Comparison of ENCODE assay signal across 10 mouse cellular contexts in the genomic region with DNA sequence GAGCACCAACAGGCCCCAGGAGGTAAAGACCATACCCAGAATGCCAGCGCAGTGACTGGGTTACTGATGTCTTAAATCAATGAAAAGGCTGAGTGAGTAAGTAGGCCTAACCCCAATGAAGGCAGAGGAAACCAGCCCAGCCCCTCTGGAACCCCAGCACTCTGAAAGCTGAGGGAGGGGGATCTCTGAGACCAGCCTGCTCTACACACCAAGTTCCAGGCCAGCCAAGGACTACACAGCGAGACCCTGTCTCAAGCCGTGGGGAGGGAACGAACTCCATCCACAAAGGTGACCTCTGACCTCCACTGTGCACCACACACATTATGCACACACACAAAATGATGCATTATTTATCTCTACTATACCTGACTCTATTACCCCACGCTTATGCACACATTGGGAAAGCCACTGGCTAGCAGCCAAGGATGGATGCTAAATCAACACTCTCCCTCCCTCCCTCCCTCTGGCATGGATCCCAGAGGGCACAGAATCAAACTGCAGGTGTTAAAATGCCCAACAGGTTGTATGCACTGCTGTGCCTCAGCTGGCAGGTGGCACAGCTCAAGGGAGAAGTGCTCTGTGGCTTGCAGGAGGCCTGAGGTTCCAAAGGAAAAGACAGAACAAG. TPM values are rescaled to one million over a fixed set of nuclear protein-coding genes. Genes with fewer than 3 reads are reported as not detected.
DNase-seq lines count a peak whose midpoint lies in the region; ATAC-seq lines count a peak whose summit lies in the region.
"Had no signal": no experiment of that assay in that cellular context is flagged by ENCODE, and none has a peak within 500 bp of the region (broad histone marks: within the 10 kb centered on the region; RNA-seq: fewer than 3 reads in every experiment).

No protein-coding gene starts in this region.

- intact Hi-C loops in left cerebral cortex, postnatal 25 days (cut with DNase I) = no loop called here

- H3K27me3 ChIP-seq in midbrain, embryonic 12.5 days = peaks cover 12% of the 10 kb centered on the region
- no peaks in the 10 kb centered on the region for H3K27me3 ChIP-seq in midbrain, embryonic 10.5 days (ENCODE audit: low read depth, poor library complexity, severe bottlenecking)
- H3K27me3 ChIP-seq in forebrain, embryonic 16.5 days (replicated peaks; ENCODE audit: control insufficient read depth, insufficient read depth, low read length) = peaks cover 22% of the 10 kb centered on the region
- H3K27me3 ChIP-seq in liver, embryonic 11.5 days (replicated peaks; ENCODE audit: control insufficient read depth, insufficient read depth, low read length) = peaks cover 4% of the 10 kb centered on the region
- no peaks in the 10 kb centered on the region for H3K27me3 ChIP-seq in stomach, embryonic 14.5 days (ENCODE audit: control insufficient read depth, insufficient read depth, low read length)

- no peaks in the 10 kb centered on the region for H3K36me3 ChIP-seq in midbrain, embryonic 12.5 days
- peaks cover 25% of the 10 kb centered on the region for H3K36me3 ChIP-seq in midbrain, embryonic 10.5 days
- H3K36me3 ChIP-seq in forebrain, embryonic 16.5 days (ENCODE audit: control insufficient read depth, insufficient read depth) = no peaks in the 10 kb centered on the region
- no peaks in the 10 kb centered on the region for H3K36me3 ChIP-seq in liver, embryonic 11.5 days (ENCODE audit: control insufficient read depth, insufficient read depth, low read length)
- no peaks in the 10 kb centered on the region for H3K36me3 ChIP-seq in stomach, embryonic 14.5 days (ENCODE audit: control insufficient read depth, insufficient read depth, low read length)

- no peak for DNase-seq in midbrain, embryonic 10.5 days (ENCODE audit: low spot score)
- no peak for DNase-seq in liver, embryonic 11.5 days (ENCODE audit: low spot score)
- no peak for DNase-seq in ovary, postnatal 36 days (ENCODE audit: low spot score)
- DNase-seq in left cerebral cortex, postnatal 25 days (ENCODE audit: low spot score in 2 of 2) = no peak
- DNase-seq in heart, adult 8-10 months (ENCODE audit: low spot score) = no peak
- DNase-seq: cerebellum, adult 9-11 months; heart, adult 18-20 months had no signal

- no peaks in the 10 kb centered on the region for H3K9me3 ChIP-seq in midbrain, embryonic 12.5 days
- no peaks in the 10 kb centered on the region for H3K9me3 ChIP-seq in midbrain, embryonic 10.5 days (replicated peaks)
- no peaks in the 10 kb centered on the region for H3K9me3 ChIP-seq in forebrain, embryonic 16.5 days (ENCODE audit: control insufficient read depth, low read length)
- H3K9me3 ChIP-seq in liver, embryonic 11.5 days (ENCODE audit: control insufficient read depth, low read length) = no peaks in the 10 kb centered on the region
- H3K9me3 ChIP-seq in stomach, embryonic 14.5 days (ENCODE audit: control insufficient read depth, low read depth, low read length) = no peaks in the 10 kb centered on the region

- peaks cover 23% of the 10 kb centered on the region for H3K4me1 ChIP-seq in midbrain, embryonic 12.5 days
- peaks cover 79% of the 10 kb centered on the region for H3K4me1 ChIP-seq in midbrain, embryonic 10.5 days
- H3K4me1 ChIP-seq in forebrain, embryonic 16.5 days (replicated peaks; ENCODE audit: control insufficient read depth, insufficient read depth, low read length) = peaks cover 3% of the 10 kb centered on the region; the same call in 1 of the 2 replicates
- peaks cover 18% of the 10 kb centered on the region for H3K4me1 ChIP-seq in liver, embryonic 11.5 days (replicated peaks; ENCODE audit: control insufficient read depth, insufficient read depth, low read length)
- H3K4me1 ChIP-seq in stomach, embryonic 14.5 days (ENCODE audit: control insufficient read depth, insufficient read depth, low read length) = peaks cover 19% of the 10 kb centered on the region

- H3K27ac ChIP-seq in midbrain, embryonic 12.5 days (replicated peaks) = no peak overlapping the region
- H3K27ac ChIP-seq in midbrain, embryonic 10.5 days (replicated peaks) = no peak overlapping the region
- H3K27ac ChIP-seq in forebrain, embryonic 16.5 days (ENCODE audit: low read length) = no peak overlapping the region
- peak overlapping the region; percentile 62; the same call in 1 of the 2 replicates for H3K27ac ChIP-seq in liver, embryonic 11.5 days (ENCODE audit: low read depth, low read length)
- peak overlapping the region; percentile 71; the same call in 1 of the 2 replicates for H3K27ac ChIP-seq in stomach, embryonic 14.5 days (ENCODE audit: low read length)

- no peak overlapping the region for H3K4me2 ChIP-seq in midbrain, embryonic 12.5 days (replicated peaks)
- H3K4me2 ChIP-seq in forebrain, embryonic 16.5 days (ENCODE audit: low read length) = no peak overlapping the region
- H3K4me2 ChIP-seq in liver, embryonic 11.5 days = no peak overlapping the region
- no peak overlapping the region for H3K4me2 ChIP-seq in stomach, embryonic 14.5 days (replicated peaks; ENCODE audit: low read depth, low read length)

- 66% methylated on average over 5 of the region's 5 CpGs for WGBS in midbrain, embryonic 12.5 days
- 79% methylated on average over 5 of the region's 5 CpGs for WGBS in midbrain, embryonic 10.5 days
- 43% methylated on average over 5 of the region's 5 CpGs for WGBS in forebrain, embryonic 16.5 days
- 62% methylated on average over 5 of the region's 5 CpGs for WGBS in liver, embryonic 11.5 days
- 40% methylated on average over 5 of the region's 5 CpGs for WGBS in stomach, embryonic 14.5 days

- H3K4me3 ChIP-seq in midbrain, embryonic 12.5 days = no peak overlapping the region
- H3K4me3 ChIP-seq in midbrain, embryonic 10.5 days = no peak overlapping the region
- no peak overlapping the region for H3K4me3 ChIP-seq in forebrain, embryonic 16.5 days (replicated peaks; ENCODE audit: low read length)
- H3K4me3 ChIP-seq in liver, embryonic 11.5 days (ENCODE audit: low read depth, low read length) = no peak overlapping the region
- no peak overlapping the region for H3K4me3 ChIP-seq in stomach, embryonic 14.5 days (ENCODE audit: low read depth, low read length)

- peak; percentile 48; the same call in 1 of the 2 replicates for ATAC-seq in midbrain, embryonic 12.5 days (ENCODE audit: low FRiP score, low read depth)
- peak; percentile 36; the same call in 1 of the 2 replicates for ATAC-seq in forebrain, embryonic 16.5 days
- peak; percentile 50 for ATAC-seq in liver, embryonic 11.5 days (replicated peaks; ENCODE audit: low FRiP score)
- peak; percentile 78 for ATAC-seq in stomach, embryonic 14.5 days (ENCODE audit: insufficient number of reproducible peaks, insufficient read depth, low FRiP score, low read depth)

- H3K9ac ChIP-seq in midbrain, embryonic 12.5 days (replicated peaks) = no peak overlapping the region
- H3K9ac ChIP-seq in forebrain, embryonic 16.5 days (replicated peaks; ENCODE audit: low read depth, low read length) = no peak overlapping the region
- no peak overlapping the region for H3K9ac ChIP-seq in liver, embryonic 11.5 days (ENCODE audit: low read depth, low read length)
- H3K9ac ChIP-seq in stomach, embryonic 14.5 days (replicated peaks; ENCODE audit: low read depth, low read length) = no peak overlapping the region

RNA-seq across cellular contexts. Expression of a gene that starts 9.7 kb away (rescaled TPM):
- polyA plus RNA-seq in midbrain, embryonic 12.5 days (2016; fragmentation: Nextera tagmentation; extraction: Ambion mirVana) = 0.61 and 0.80 TPM in 2 replicates
- polyA plus RNA-seq in midbrain, embryonic 10.5 days (2016; fragmentation: Nextera tagmentation; extraction: Ambion mirVana) = 4.3 and 6.8 TPM in 2 replicates
- 0.12 and 0.13 TPM in 2 replicates for polyA plus RNA-seq in forebrain, embryonic 16.5 days (2015; fragmentation: Nextera tagmentation; extraction: Ambion mirVana)
- polyA plus RNA-seq in liver, embryonic 11.5 days (2014; fragmentation: Nextera tagmentation; extraction: Ambion mirVana) = 2.6 and 3.1 TPM in 2 replicates
- polyA plus RNA-seq in stomach, embryonic 14.5 days (2014; fragmentation: Nextera tagmentation; extraction: Ambion mirVana) = 1.4 and 1.6 TPM in 2 replicates
- under 1 TPM; 0.69 TPM for total RNA-seq in left cerebral cortex, postnatal 25 days (2021)
- not detected for total RNA-seq in heart, adult 8-10 months (2022)
- total RNA-seq: heart, adult 18-20 months had no signal

RNA-seq across cellular contexts. Expression of a gene that starts 39.0 kb away (rescaled TPM):
- 0.43 and 0.45 TPM in 2 replicates for polyA plus RNA-seq in midbrain, embryonic 12.5 days (2016; fragmentation: Nextera tagmentation; extraction: Ambion mirVana)
- polyA plus RNA-seq in midbrain, embryonic 10.5 days (2016; fragmentation: Nextera tagmentation; extraction: Ambion mirVana) = 0.91 and 0.98 TPM in 2 replicates
- not detected in 2 replicates for polyA plus RNA-seq in forebrain, embryonic 16.5 days (2015; fragmentation: Nextera tagmentation; extraction: Ambion mirVana)
- 0.30 TPM in 1 of 2 replicates, not detected in the other for polyA plus RNA-seq in liver, embryonic 11.5 days (2014; fragmentation: Nextera tagmentation; extraction: Ambion mirVana)
- not detected in 2 replicates for polyA plus RNA-seq in stomach, embryonic 14.5 days (2014; fragmentation: Nextera tagmentation; extraction: Ambion mirVana)
- total RNA-seq in left cerebral cortex, postnatal 25 days (2021) = not detected
- total RNA-seq in heart, adult 8-10 months (2022) = not detected
- total RNA-seq: heart, adult 18-20 months had no signal

RNA-seq across cellular contexts. Expression of a gene that starts 49.8 kb away (rescaled TPM):
- polyA plus RNA-seq in midbrain, embryonic 12.5 days (2016; fragmentation: Nextera tagmentation; extraction: Ambion mirVana) = not detected in 2 replicates
- polyA plus RNA-seq in midbrain, embryonic 10.5 days (2016; fragmentation: Nextera tagmentation; extraction: Ambion mirVana) = not detected in 2 replicates
- polyA plus RNA-seq in forebrain, embryonic 16.5 days (2015; fragmentation: Nextera tagmentation; extraction: Ambion mirVana) = not detected in 2 replicates
- not detected in 2 replicates for polyA plus RNA-seq in liver, embryonic 11.5 days (2014; fragmentation: Nextera tagmentation; extraction: Ambion mirVana)
- polyA plus RNA-seq in stomach, embryonic 14.5 days (2014; fragmentation: Nextera tagmentation; extraction: Ambion mirVana) = not detected in 2 replicates
- not detected for total RNA-seq in left cerebral cortex, postnatal 25 days (2021)
- total RNA-seq in heart, adult 8-10 months (2022) = not detected
- total RNA-seq: heart, adult 18-20 months had no signal

Comparison
In these comparisons a context has a peak if more than half of its experiments do, and no peak if none do; other contexts are left out.
1. H3K27ac ChIP-seq: peak in liver, embryonic 11.5 days (single experiment) and stomach, embryonic 14.5 days (single experiment); none in midbrain, embryonic 12.5 days (single experiment), midbrain, embryonic 10.5 days (single experiment) and forebrain, embryonic 16.5 days (single experiment).
2. Peak in every context shown above with its lines, with median percentiles within 50 percentile points of each other: ATAC-seq.